ENCODE assay signal across 21 mouse cellular contexts in genomic region chr2:181582939-181583338, GRCm38 (mm10). TPM values are rescaled to one million over a fixed set of nuclear protein-coding genes. Genes with fewer than 3 reads are reported as not detected.
DNase-seq lines count a peak whose midpoint lies in the region; ATAC-seq lines count a peak whose summit lies in the region.
"Had no signal": no experiment of that assay in that cellular context is flagged by ENCODE, and none has a peak within 500 bp of the region (broad histone marks: within the 10 kb centered on the region; RNA-seq: fewer than 3 reads in every experiment).

No protein-coding gene starts in this region.

- 84% methylated on average over 1 of the region's 1 CpGs for WGBS in liver, embryonic 13.5 days (ENCODE audit: insufficient replicate concordance)

- H3K4me1 ChIP-seq in liver, embryonic 13.5 days (replicated peaks), result peaks cover 53% of the 10 kb centered on the region

- H3K36me3 ChIP-seq in liver, embryonic 13.5 days, result peaks cover 40% of the 10 kb centered on the region

- no peak overlapping the region for H3K4me3 ChIP-seq in liver, embryonic 13.5 days (replicated peaks)
- H3K4me3 ChIP-seq: limb, embryonic 15.5 days; neural tube, embryonic 12.5 days had no signal

- H3K9ac ChIP-seq in liver, embryonic 13.5 days, result no peak overlapping the region
- H3K9ac ChIP-seq: forebrain, postnatal 0 days; hindbrain, embryonic 12.5 days; limb, embryonic 15.5 days; neural tube, embryonic 12.5 days had no signal

- peak; percentile 22 for DNase-seq in cerebellum, adult 8-10 months
- DNase-seq in layer of hippocampus, adult 9-11 months, result peak; percentile 9
- DNase-seq in layer of hippocampus, postnatal 36 days, result no peak
- DNase-seq in spleen, postnatal 10 days (ENCODE audit: low spot score in 2 of 2), result peak; percentile 2 to 12
- no peak for DNase-seq in spleen, postnatal 36 days (ENCODE audit: low spot score in 2 of 2)
- DNase-seq in liver, embryonic 13.5 days, result peak; percentile 0
- no peak for DNase-seq in retina, embryonic 14.5 days (ENCODE audit: low spot score)
- DNase-seq: adrenal gland, postnatal 14 days; B cell, adult 2 months; forebrain, postnatal 0 days; gastrocnemius, adult 2 months; heart, adult 18-20 months; kidney, postnatal 10 days; lung, postnatal 10 days; thymus, postnatal 25 days had no signal

- no peaks in the 10 kb centered on the region for H3K9me3 ChIP-seq in liver, embryonic 13.5 days (replicated peaks)
- H3K9me3 ChIP-seq: hindbrain, embryonic 12.5 days; limb, embryonic 15.5 days; megakaryocyte, embryonic 14.5 days; neural tube, embryonic 12.5 days had no signal

- no peak overlapping the region for H3K4me2 ChIP-seq in liver, embryonic 13.5 days
- H3K4me2 ChIP-seq: limb, embryonic 15.5 days had no signal

- ATAC-seq in cerebellum, adult (ENCODE audit: insufficient number of reproducible peaks, low FRiP score, low TSS enrichment), result no peak
- ATAC-seq in liver, embryonic 13.5 days (ENCODE audit: low read depth), result no peak
- ATAC-seq: forebrain, postnatal 0 days; intestine, postnatal 0 days had no signal

- H3K27ac ChIP-seq in liver, embryonic 13.5 days, result 0 out of 2 replicates have a peak overlapping the region, but pooled peaks have one; percentile 30
- H3K27ac ChIP-seq: limb, embryonic 15.5 days; neural tube, embryonic 12.5 days had no signal

- H3K27me3 ChIP-seq in liver, embryonic 13.5 days, result no peaks in the 10 kb centered on the region
- H3K27me3 ChIP-seq: hindbrain, embryonic 12.5 days; limb, embryonic 15.5 days; megakaryocyte, embryonic 14.5 days; neural tube, embryonic 12.5 days had no signal

RNA-seq across cellular contexts. Expression of gene Uckl1, which starts 1.8 kb away (rescaled TPM):
- total RNA-seq in layer of hippocampus, postnatal 36 days (2021), result 10 to 100 TPM; 59.6 to 60.7 TPM
- polyA plus RNA-seq in liver, embryonic 13.5 days (2015; fragmentation: Nextera tagmentation; extraction: Ambion mirVana), result 19.8 and 22.1 TPM in 2 replicates

RNA-seq across cellular contexts. Expression of gene Prpf6, which starts 8.7 kb away (rescaled TPM):
- total RNA-seq in layer of hippocampus, postnatal 36 days (2021), result 10 to 100 TPM; 55.7 to 58.1 TPM
- 33.6 and 37.3 TPM in 2 replicates for polyA plus RNA-seq in liver, embryonic 13.5 days (2015; fragmentation: Nextera tagmentation; extraction: Ambion mirVana)

RNA-seq across cellular contexts. Expression of gene Zfp512b, which starts 9.7 kb away (rescaled TPM):
- total RNA-seq in layer of hippocampus, postnatal 36 days (2021), result 100 to 1,000 TPM in 1 of 2 experiments, 10 to 100 TPM in 1; 96.3 to 101 TPM
- 8.4 and 9.0 TPM in 2 replicates for polyA plus RNA-seq in liver, embryonic 13.5 days (2015; fragmentation: Nextera tagmentation; extraction: Ambion mirVana)

RNA-seq across cellular contexts. Expression of gene Samd10, which starts 16.1 kb away (rescaled TPM):
- total RNA-seq in layer of hippocampus, postnatal 36 days (2021), result 10 to 100 TPM; 14.3 to 16.4 TPM
- 2.2 and 2.4 TPM in 2 replicates for polyA plus RNA-seq in liver, embryonic 13.5 days (2015; fragmentation: Nextera tagmentation; extraction: Ambion mirVana)

Comparison
In these comparisons a context has a peak if more than half of its experiments do, and no peak if none do; other contexts are left out.
1. DNase-seq: peak in cerebellum, adult 8-10 months (single experiment), layer of hippocampus, adult 9-11 months (single experiment), spleen, postnatal 10 days (2 of 2) and liver, embryonic 13.5 days (single experiment); none in layer of hippocampus, postnatal 36 days (0 of 2), spleen, postnatal 36 days (0 of 2) and retina, embryonic 14.5 days (single experiment).